Mouse (Mus musculus) layer of hippocampus, adult 2 months (tissue): ENCODE results near the gene Bmp2k. TPM values are rescaled to one million over a fixed set of nuclear protein-coding genes. Genes with fewer than 3 reads are reported as not detected.

Experiments
- DNase-seq, 2 experiments: peaks; one replicate each; pipeline ENCODE4 v3.0.0; 2022; ENCODE audit warnings: low spot score in 2 of 2
- H3K27ac ChIP-seq: fragments of 200-600 bp; 2 replicates; pipeline ENCODE4 v1.8.1; 2022
- H3K4me3 ChIP-seq: fragments of 200-600 bp; 2 replicates; pipeline ENCODE4 v1.8.1; 2022; ENCODE audit warnings: mild to moderate bottlenecking
- CTCF ChIP-seq: fragments of 200-600 bp; conservative IDR thresholded peaks from 2 replicates; pipeline ENCODE4 v1.8.1; 2022; ENCODE audit warnings: antibody characterized with exemption, mild to moderate bottlenecking, moderate library complexity
- total RNA-seq, 2 experiments: library from RNA; stranded (reverse); gene quantifications; 2 replicates each; pipeline ENCODE4 v1.2.3; 2021

Bmp2k gene
- total RNA-seq, 2 experiments from 2014 or later = 12.3 to 13.2 TPM

GRCm38 (mm10) chr5:96979296-96980007 lies 18.0 kb upstream of the Bmp2k start:
- no peak for DNase-seq
- TF ChIP-seq CTCF = no peak
- H3K27ac ChIP-seq = peak overlapping the region; percentile 19
- H3K4me3 ChIP-seq = peak overlapping the region; percentile 23; the same call in 1 of the 2 replicates

DNA sequence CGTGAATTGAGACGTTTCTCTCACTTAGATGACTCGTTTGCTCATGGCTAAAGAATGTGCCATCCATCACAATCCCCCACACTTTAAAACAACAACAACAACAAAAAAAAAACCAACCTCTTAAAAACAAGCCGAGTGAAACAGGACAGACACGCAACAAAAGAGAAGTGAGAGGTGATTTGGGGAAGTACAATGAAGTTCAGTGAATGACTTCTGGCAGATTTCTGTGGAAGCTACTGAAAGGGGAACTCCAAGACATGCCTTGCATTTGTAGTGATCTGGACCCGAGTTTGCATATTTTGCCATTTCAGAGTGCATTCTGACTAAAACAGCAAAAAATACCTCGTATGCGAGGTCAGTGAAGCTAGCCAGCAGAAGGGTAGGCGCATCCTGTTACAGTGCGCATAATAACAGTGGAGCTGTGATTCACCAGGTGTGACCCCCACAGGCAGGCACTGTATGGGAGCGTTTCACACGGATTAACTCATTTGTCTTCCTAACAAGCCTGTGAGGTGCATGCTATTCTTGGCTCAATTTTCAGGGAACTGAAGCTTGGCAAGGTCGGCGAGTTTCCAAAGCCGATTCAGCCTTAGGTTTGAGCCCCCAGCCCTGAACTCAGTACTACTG lies 17.4 kb upstream of the Bmp2k start:
- no peak for TF ChIP-seq CTCF
- Histone ChIP-seq H3K27ac (peak overlapping the region; percentile 19), H3K4me3 (peak overlapping the region; percentile 23; the same call in 1 of the 2 replicates)
- DNase-seq = no peak

DNA sequence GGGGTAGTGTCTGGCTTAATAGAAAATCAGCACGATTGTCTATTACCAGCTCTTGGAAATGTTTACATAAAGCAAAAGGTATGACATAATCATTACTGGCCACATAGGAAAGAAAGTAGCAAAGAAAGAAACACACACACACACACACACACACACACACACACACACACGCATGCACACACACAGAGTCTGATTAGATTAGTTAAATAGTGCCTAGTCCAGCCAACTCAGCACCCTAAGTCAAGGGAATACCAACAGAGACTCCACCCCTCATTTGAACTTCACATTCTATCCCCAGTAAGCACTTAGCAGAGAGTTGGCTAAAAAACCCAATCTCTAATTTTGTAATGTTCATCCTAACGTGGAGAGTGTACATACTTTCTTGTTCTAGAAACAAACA lies 15.5 kb upstream of the Bmp2k start:
- Histone ChIP-seq H3K4me3 (no peak overlapping the region), H3K27ac (no peak overlapping the region)
- no peak for TF ChIP-seq CTCF
- DNase-seq = no peak

- Histone ChIP-seq H3K27ac (no peak overlapping the region), H3K4me3 (no peak overlapping the region)
- DNase-seq = no peak
- TF ChIP-seq CTCF = no peak
Observed at GRCm38 (mm10) chr5:96983142-96983541, 14.3 kb upstream of the Bmp2k start.

GRCm38 (mm10) chr5:96986850-96987249 lies 10.6 kb upstream of the Bmp2k start:
- no peak overlapping the region for H3K27ac ChIP-seq
- no peak overlapping the region for H3K4me3 ChIP-seq
- no peak for DNase-seq
- TF ChIP-seq CTCF = no peak

DNA sequence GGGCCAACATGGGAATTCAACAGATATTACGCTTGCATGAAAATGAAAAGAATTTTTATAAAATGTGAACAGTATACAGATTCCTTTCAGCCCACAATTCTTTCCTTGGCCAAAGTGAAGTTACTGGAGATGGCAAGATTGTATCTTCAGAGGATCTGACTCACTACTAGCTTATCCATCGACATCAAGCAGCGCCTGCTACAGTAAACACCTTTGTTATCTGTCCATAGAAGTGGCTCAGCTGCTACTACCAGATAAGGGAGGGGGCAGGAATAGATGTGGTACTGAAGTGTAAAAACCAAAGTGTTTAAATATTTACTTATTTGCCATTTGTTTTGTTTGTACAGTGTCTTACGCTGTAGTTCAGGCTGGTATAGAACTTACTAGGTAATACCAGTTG lies 8.6 kb upstream of the Bmp2k start:
- H3K27ac ChIP-seq = no peak overlapping the region
- no peak overlapping the region for H3K4me3 ChIP-seq
- no peak for DNase-seq
- TF ChIP-seq CTCF = no peak

DNA sequence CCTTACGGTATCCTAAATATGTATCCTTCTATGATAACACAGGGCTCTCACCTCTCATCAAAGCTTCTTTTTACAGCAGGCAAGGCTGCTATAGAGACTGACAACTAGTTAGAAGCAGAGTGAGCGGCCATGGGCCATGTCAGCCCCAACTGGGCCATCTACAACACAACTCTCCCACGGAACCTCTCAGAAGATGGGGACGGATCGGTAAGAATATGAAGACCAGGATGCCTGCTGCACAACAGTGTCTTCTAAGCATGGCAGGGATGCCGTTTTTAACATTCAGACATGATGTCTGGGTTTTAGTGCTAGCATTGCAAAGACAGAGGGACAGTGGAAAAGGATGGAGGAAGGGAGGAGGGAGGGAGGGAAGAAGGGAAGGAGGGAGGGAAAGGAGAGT lies 6.3 kb upstream of the Bmp2k start:
- Histone ChIP-seq H3K27ac (no peak overlapping the region), H3K4me3 (no peak overlapping the region)
- TF ChIP-seq CTCF = no peak
- DNase-seq = no peak

DNA sequence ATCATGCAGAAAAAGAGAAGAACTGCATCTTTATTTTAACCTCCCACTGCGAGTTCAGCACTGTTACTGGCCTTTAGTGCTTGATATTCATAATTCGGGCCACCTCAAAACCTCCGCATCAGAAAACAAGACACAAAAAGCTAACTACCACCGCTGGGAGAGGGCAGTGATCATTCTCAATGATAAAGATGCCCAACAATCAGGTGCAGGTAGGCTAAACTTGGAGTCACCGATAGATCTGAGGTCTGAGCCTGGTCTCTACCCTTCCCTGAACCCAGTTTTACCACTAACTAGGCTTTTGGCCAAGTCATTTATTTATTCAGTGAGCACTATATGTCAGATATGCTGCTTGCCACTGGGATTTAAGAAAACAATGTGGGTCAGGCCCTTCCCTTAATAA lies 4.8 kb upstream of the Bmp2k start:
- TF ChIP-seq CTCF = no peak
- no peak overlapping the region for H3K4me3 ChIP-seq
- DNase-seq = no peak
- no peak overlapping the region for H3K27ac ChIP-seq

- H3K4me3 ChIP-seq = no peak overlapping the region
- H3K27ac ChIP-seq = no peak overlapping the region
- TF ChIP-seq CTCF = no peak
- DNase-seq = no peak
Observed at GRCm38 (mm10) chr5:96993057-96993456, 4.4 kb upstream of the Bmp2k start.

GRCm38 (mm10) chr5:96995791-96996190 lies 1.7 kb upstream of the Bmp2k start:
- H3K4me3 ChIP-seq = no peak overlapping the region
- DNase-seq = no peak
- no peak for TF ChIP-seq CTCF
- H3K27ac ChIP-seq = peak overlapping the region; percentile 98

DNA sequence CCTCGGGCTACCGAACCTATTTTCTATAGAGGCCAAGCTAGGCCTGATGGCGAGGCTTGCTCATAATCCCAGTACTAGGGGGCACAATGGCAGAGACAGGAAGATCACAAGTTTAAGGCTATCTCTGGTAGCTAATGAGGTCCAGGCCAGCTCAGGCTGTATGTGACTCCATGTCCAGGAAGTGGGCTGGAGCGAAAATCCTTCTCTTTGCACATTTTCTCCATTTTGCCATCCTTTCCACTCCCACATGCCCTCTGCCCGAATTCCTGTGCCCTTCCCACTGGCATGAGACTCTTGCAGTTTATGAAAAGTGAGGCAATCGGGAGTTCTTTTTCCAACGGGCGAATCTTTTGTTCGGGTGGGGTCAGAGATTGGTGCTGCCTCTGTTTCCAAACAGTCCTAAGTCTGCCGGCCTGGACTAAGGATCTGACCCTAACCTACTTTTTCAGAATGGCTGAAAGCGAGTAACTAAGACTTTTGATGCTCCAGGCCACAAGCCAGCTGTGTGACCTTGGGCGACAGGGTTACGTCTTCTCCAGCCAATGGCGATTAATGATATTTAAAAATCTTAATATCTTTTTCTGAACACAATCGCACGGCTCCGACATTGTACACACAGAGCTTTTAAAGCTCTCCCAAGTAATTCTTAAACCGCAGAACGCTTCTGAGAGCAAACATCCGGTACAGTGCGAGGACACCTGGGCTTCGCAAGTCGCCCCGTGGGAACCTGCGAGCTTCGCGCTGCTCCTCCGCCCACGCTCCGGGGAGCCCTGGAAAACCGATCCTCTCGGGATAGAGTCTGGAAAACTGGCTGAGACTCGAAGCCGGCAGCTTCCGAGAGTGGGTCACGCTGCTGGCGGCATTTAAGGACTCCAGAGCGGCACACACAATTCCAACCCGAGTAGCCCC lies 834 bp upstream of the Bmp2k start:
- peak overlapping the region; percentile 98 for H3K4me3 ChIP-seq
- TF ChIP-seq CTCF = no peak
- peak overlapping the region; percentile 98 for H3K27ac ChIP-seq
- DNase-seq = no peak

DNA sequence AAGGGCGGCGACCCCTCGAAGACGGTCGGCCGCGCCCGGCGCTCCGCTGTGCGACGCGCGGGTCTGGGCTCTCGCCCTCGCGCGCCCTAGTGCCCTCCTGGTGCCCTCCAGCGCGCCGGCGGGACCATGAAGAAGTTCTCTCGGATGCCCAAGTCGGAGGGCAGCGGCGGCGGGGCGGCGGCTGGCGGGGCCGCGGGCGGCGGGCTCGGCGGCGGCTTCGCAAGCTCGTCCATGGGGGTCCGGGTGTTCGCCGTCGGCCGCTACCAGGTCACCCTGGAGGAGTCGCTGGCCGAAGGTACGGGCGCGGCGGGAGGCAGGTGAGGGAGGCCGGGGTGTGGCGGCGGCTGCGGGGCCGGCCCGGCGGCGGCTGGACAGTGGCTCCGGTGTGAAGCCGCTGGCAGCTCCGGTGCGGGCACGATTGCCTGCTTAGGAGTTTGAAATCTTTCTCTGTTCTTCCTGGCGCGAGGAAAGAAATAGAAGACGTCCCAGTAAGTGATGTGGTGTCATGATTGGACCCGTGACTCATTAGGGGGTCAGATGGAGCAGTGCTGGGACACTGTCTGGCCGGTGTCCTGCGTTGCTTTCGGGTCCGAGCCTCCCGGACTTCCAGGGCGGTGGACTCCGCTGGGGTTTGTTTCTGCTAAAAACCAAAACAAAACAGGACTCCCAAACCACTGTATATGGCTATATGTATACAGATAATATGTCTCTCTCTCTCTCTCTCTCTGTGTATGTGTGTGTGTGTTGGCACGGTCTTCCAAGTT lies 495 bp downstream of the Bmp2k start:
- no peak for DNase-seq
- TF ChIP-seq CTCF = no peak
- peak overlapping the region; percentile 60 for H3K4me3 ChIP-seq

More for the DNA sequence above, 495 bp downstream of the Bmp2k start:
- H3K27ac ChIP-seq = peak overlapping the region; percentile 88
